Mouse (Mus musculus) kidney, adult 9 months (tissue): ENCODE results near the gene Kctd21.

Experiments used
- DNase-seq: peaks from one replicate; pipeline ENCODE4 v3.0.0; 2022

Kctd21 gene

GRCm38 (mm10) chr7:97349438-97349837 lies 17.3 kb downstream of the Kctd21 start:
- no peak for DNase-seq

- no peak for DNase-seq
Measured at GRCm38 (mm10) chr7:97350891-97351290, 18.8 kb downstream of the Kctd21 start.

GRCm38 (mm10) chr7:97351792-97352513 lies 19.8 kb downstream of the Kctd21 start:
- no peak for DNase-seq

GRCm38 (mm10) chr7:97353356-97353755 lies 21.2 kb downstream of the Kctd21 start:
- DNase-seq: no peak

GRCm38 (mm10) chr7:97355068-97355841 lies 23.1 kb downstream of the Kctd21 start:
- DNase-seq: peak; percentile 29

GRCm38 (mm10) chr7:97356253-97356652 lies 24.1 kb downstream of the Kctd21 start:
- no peak for DNase-seq

GRCm38 (mm10) chr7:97356875-97357276 lies 24.7 kb downstream of the Kctd21 start:
- no peak for DNase-seq

- no peak for DNase-seq
Measured at GRCm38 (mm10) chr7:97357840-97358239, 25.7 kb downstream of the Kctd21 start.

GRCm38 (mm10) chr7:97358347-97358746 lies 26.2 kb downstream of the Kctd21 start:
- DNase-seq: no peak

GRCm38 (mm10) chr7:97360166-97360565 lies 28.0 kb downstream of the Kctd21 start:
- no peak for DNase-seq

- DNase-seq: no peak
Measured at GRCm38 (mm10) chr7:97360955-97361354, 28.8 kb downstream of the Kctd21 start.

GRCm38 (mm10) chr7:97361467-97361866 lies 29.3 kb downstream of the Kctd21 start:
- DNase-seq: peak; percentile 30

GRCm38 (mm10) chr7:97365887-97366286 lies 33.8 kb downstream of the Kctd21 start:
- DNase-seq: no peak

GRCm38 (mm10) chr7:97375101-97375500 lies 43.0 kb downstream of the Kctd21 start:
- no peak for DNase-seq

GRCm38 (mm10) chr7:97375906-97376305 lies 43.8 kb downstream of the Kctd21 start:
- DNase-seq: no peak

GRCm38 (mm10) chr7:97379304-97379703 lies 47.2 kb downstream of the Kctd21 start:
- DNase-seq: no peak

- no peak for DNase-seq
Measured at GRCm38 (mm10) chr7:97380500-97381123, 48.5 kb downstream of the Kctd21 start.

- no peak for DNase-seq
Measured at GRCm38 (mm10) chr7:97382661-97383060, 50.5 kb downstream of the Kctd21 start.

GRCm38 (mm10) chr7:97383496-97384132 lies 51.5 kb downstream of the Kctd21 start:
- DNase-seq: no peak

GRCm38 (mm10) chr7:97386106-97386805 lies 54.1 kb downstream of the Kctd21 start:
- DNase-seq: no peak

GRCm38 (mm10) chr7:97386806-97387370 lies 54.8 kb downstream of the Kctd21 start:
- no peak for DNase-seq

- no peak for DNase-seq
Measured at GRCm38 (mm10) chr7:97387561-97388147, 55.5 kb downstream of the Kctd21 start.
